Mouse (Mus musculus): ENCODE measurements around the gene Tmem182.

DNA sequence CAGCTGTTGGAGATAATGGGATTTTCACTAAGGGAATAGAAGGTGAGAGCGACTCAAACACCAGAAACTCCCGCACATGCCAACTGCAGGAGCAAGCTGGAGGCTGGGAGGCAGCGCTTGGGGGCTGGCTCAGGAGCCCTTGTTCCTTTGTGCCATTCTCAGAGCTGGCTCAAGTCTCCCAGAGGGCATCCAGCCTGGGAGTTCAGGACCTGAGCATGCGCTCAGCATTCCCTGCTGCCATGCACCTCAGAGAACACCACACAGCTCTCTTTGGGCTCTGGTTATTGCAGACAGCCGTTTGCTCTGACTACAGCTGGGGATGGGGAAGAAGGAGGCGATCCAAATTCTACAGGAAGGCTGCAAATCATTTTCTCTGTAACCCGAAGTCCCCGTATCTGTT, 84.8 kb downstream of the Tmem182 start:
- no peak for TF ChIP-seq CTCF (conservative IDR thresholded peaks at IDR 0.05 in 1 of 2, IDR thresholded peaks at IDR 0.05 in 1 of 2; ENCODE audit: low read depth in 2 of 2, low read length in 2 of 2)
- TF ChIP-seq MYC (IDR thresholded peaks at IDR 0.05; ENCODE audit: low read depth, low read length), result no peak
- no peak for TF ChIP-seq JUND (conservative IDR thresholded peaks at IDR 0.05; ENCODE audit: low read depth, low read length)
- TF ChIP-seq POLR2AphosphoS2 (IDR thresholded peaks at IDR 0.05; ENCODE audit: low read depth, low read length), result no peak
